Mouse (Mus musculus) ES-Bruce4 (cell line): ENCODE data around the gene Mep1a.

Experiments
- CTCF ChIP-seq: IDR thresholded peaks from one replicate; pipeline ENCODE4 v1.8.1; 2011; ENCODE audit warnings: low read depth, low read length
- EP300 ChIP-seq: IDR thresholded peaks from 2 replicates; pipeline ENCODE4 v1.6.1; 2011; ENCODE audit warnings: low read depth, low read length; ENCODE audit not compliant: insufficient read depth
- POLR2A ChIP-seq: IDR thresholded peaks from one replicate; pipeline ENCODE4 v1.8.1; 2011; ENCODE audit warnings: low read length; ENCODE audit not compliant: insufficient read depth

DNA sequence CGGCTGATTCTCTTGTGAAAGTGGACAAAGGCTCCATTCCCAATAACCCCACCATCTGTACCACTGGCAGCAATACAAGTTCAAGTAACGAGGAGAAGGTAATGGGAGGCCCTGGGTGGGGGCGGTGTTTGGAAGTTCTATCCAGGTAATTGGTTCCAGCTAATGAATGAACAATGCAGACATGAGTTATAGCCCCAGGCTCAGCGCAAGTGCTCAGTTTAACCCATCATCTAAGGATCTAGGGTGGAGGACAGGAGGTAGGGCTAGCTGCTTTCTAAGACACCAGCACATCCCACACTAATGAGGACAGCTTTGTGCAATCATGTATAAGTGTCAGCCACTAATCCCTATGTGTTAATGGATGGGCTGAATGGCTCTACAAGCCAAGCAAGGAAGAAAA lies 8.2 kb upstream of the Mep1a start:
- TF ChIP-seq EP300 (no peak), POLR2A (no peak), CTCF (no peak)
